Mouse (Mus musculus): ENCODE data around the gene Triobp.
"Not testable (repeated sequence)": the region's sequence is repeated elsewhere in the genome, so short reads cannot be mapped to it uniquely, and the experiment has no call there.

GRCm38 (mm10) chr15:79031908-79032307 lies 84.4 kb downstream of the Triobp start:
- not testable (repeated sequence) for TF ChIP-seq GATA1 (IDR thresholded peaks at IDR 0.05; ENCODE audit: borderline replicate concordance, low read length); FLI1 (IDR thresholded peaks at IDR 0.05; ENCODE audit: low read length)

Measured in megakaryocyte, embryonic 14.5 days (primary cell).